Mouse (Mus musculus) c-Kit-negative CD71-positive TER-119-positive erythroid progenitor cells, embryonic 14.5 days (primary cell): ENCODE measurements around the gene Exoc3l.
A peak's percentile ranks its signal among the peaks of the same experiment; 100 is the strongest.
"Not testable (repeated sequence)": the region's sequence is repeated elsewhere in the genome, so short reads cannot be mapped to it uniquely, and the experiment has no call there.

Experiments
- DNase-seq: peaks from one replicate; pipeline ENCODE4 v3.0.0-alpha.2; 2013; ENCODE audit warnings: low read depth, low spot score

Gene Exoc3l

GRCm38 (mm10) chr8:105291802-105292201 lies 4.1 kb downstream of the Exoc3l start:
- not testable (repeated sequence) for DNase-seq

GRCm38 (mm10) chr8:105291364-105291763 lies 4.5 kb downstream of the Exoc3l start:
- not testable (repeated sequence) for DNase-seq

GRCm38 (mm10) chr8:105290554-105291314 lies 5.2 kb downstream of the Exoc3l start:
- DNase-seq, result peak; percentile 79

- DNase-seq, result no peak
Observed at GRCm38 (mm10) chr8:105289805-105290460, 6.0 kb downstream of the Exoc3l start, which contains the start of gene 4931428F04Rik. Gene 4931428F04Rik, minus strand, starts transcription at chr8:105289864.

- no peak for DNase-seq
Observed at GRCm38 (mm10) chr8:105288958-105289732, 6.8 kb downstream of the Exoc3l start.

- no peak for DNase-seq
Observed at GRCm38 (mm10) chr8:105288231-105288630, 7.7 kb downstream of the Exoc3l start.

- no peak for DNase-seq
Observed at GRCm38 (mm10) chr8:105286907-105287306, 9.0 kb downstream of the Exoc3l start.

GRCm38 (mm10) chr8:105285514-105285913 lies 10.4 kb downstream of the Exoc3l start:
- DNase-seq, result no peak

GRCm38 (mm10) chr8:105283074-105283473 lies 12.8 kb downstream of the Exoc3l start:
- DNase-seq, result no peak

GRCm38 (mm10) chr8:105282239-105282638 lies 13.7 kb downstream of the Exoc3l start:
- DNase-seq, result no peak

- no peak for DNase-seq
Observed at GRCm38 (mm10) chr8:105281821-105282220, 14.1 kb downstream of the Exoc3l start.

- no peak for DNase-seq
Observed at GRCm38 (mm10) chr8:105280567-105280966, 15.3 kb downstream of the Exoc3l start.

GRCm38 (mm10) chr8:105278911-105279334 lies 17.0 kb downstream of the Exoc3l start:
- no peak for DNase-seq

- DNase-seq, result no peak
Observed at GRCm38 (mm10) chr8:105276292-105277120, 19.4 kb downstream of the Exoc3l start.

- DNase-seq, result no peak
Observed at GRCm38 (mm10) chr8:105275840-105276239, 20.1 kb downstream of the Exoc3l start, which contains the start of gene Nol3. Gene Nol3, plus strand, starts transcription at chr8:105276140.

- no peak for DNase-seq
Observed at GRCm38 (mm10) chr8:105275387-105275786, 20.5 kb downstream of the Exoc3l start.

- no peak for DNase-seq
Observed at GRCm38 (mm10) chr8:105270916-105271186, 25.1 kb downstream of the Exoc3l start.

GRCm38 (mm10) chr8:105270101-105270915 lies 25.6 kb downstream of the Exoc3l start:
- DNase-seq, result no peak

GRCm38 (mm10) chr8:105269461-105269947 lies 26.4 kb downstream of the Exoc3l start, which contains the start of gene Hsf4:
Gene Hsf4, plus strand, starts transcription at chr8:105269801.
- no peak for DNase-seq

- no peak for DNase-seq
Observed at GRCm38 (mm10) chr8:105269075-105269458, 26.8 kb downstream of the Exoc3l start.
